Mouse (Mus musculus) lung, adult 2 months (tissue): ENCODE results near the gene Hmgcl. TPM values are rescaled to one million over a fixed set of nuclear protein-coding genes. Genes with fewer than 3 reads are reported as not detected.

Experiments
- DNase-seq: peaks from one replicate; pipeline ENCODE4 v3.0.0; 2022
- H3K4me1 ChIP-seq: fragments of 200-500 bp; 2 replicates; pipeline ENCODE4 v1.6.1; 2011; ENCODE audit warnings: low read length; ENCODE audit not compliant: control insufficient read depth, insufficient read depth
- H3K4me3 ChIP-seq: fragments of 200-500 bp; replicated peaks from 2 replicates; pipeline ENCODE3; 2011; ENCODE audit warnings: low read depth, mild to moderate bottlenecking, control low read depth, low read length; ENCODE audit errors: extremely low read depth
- POLR2A ChIP-seq: fragments of 200-500 bp; IDR thresholded peaks from 2 replicates; pipeline ENCODE4 v1.6.1; 2011; ENCODE audit warnings: low read depth, mild to moderate bottlenecking, control low read depth, low read length, borderline replicate concordance; ENCODE audit errors: extremely low read depth
- WGBS: fragments of 180-500 bp; shearing (Covaris S2); methylation state at CpG from one replicate; pipeline ENCODE4 v1.1.7; 2018; 5-methylcytosine and 5-hydroxymethylcytosine counted together
- polyA plus RNA-seq: library from polyadenylated mRNA; depleted of rRNA; stranded (reverse); fragments of >200 nt; gene quantifications from 2 replicates; pipeline ENCODE4 v1.2.3, GENCODE M21; 2012; rRNA removed

Hmgcl gene
- polyA plus RNA-seq, 1 experiment = 49.6 TPM

DNA sequence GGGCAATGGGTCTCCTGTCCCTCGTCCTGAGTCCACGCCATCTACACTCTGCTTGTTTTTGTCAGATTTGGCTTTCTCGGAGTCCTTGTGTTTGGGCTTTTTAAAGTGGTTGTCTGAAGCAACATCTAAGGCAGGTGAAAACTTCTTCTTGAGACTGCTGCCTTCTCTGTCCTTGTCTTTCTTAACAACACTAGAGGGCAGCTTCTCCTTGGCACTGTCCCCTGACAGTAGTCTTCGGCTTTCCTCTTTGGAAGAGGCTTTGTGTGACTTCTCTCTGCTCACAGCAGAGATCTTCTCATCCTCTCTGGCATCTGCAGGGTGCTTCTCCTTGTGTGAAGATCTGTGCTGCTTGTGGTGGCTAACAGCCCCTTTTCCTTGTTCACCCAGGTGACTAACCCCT, 64.3 kb downstream of the Hmgcl start:
- 90% methylated on average over 4 of the region's 4 CpGs for WGBS
- Histone ChIP-seq H3K4me3 (no peak overlapping the region), H3K4me1 (no peaks in the 10 kb centered on the region)
- DNase-seq = no peak
- no peak for TF ChIP-seq POLR2A

Other genes starting within 250 kb of the Hmgcl start
- gene Il22ra1, start 218.3 kb upstream of the Hmgcl start, polyA plus RNA-seq = 2.0 and 3.0 TPM in 2 replicates
- gene Myom3, start 186.7 kb upstream of the Hmgcl start, polyA plus RNA-seq = 0.44 and 3.1 TPM in 2 replicates
- gene Srsf10, start 90.7 kb upstream of the Hmgcl start, polyA plus RNA-seq = 72.6 and 84.9 TPM in 2 replicates
- gene Pnrc2, start 72.6 kb upstream of the Hmgcl start, polyA plus RNA-seq = 13.6 and 21.0 TPM in 2 replicates
- gene Cnr2, start 51.1 kb upstream of the Hmgcl start, polyA plus RNA-seq = 7.3 and 9.1 TPM in 2 replicates
- gene Fuca1, start 25.7 kb upstream of the Hmgcl start, polyA plus RNA-seq = 51.5 and 64.0 TPM in 2 replicates
- 19.5 and 25.0 TPM in 2 replicates for gene Gale, start 17.3 kb downstream of the Hmgcl start, polyA plus RNA-seq
- 123 TPM in 2 replicates for gene Lypla2, start 26.2 kb downstream of the Hmgcl start, polyA plus RNA-seq
- 33.5 and 48.0 TPM in 2 replicates for gene Pithd1, start 40.8 kb downstream of the Hmgcl start, polyA plus RNA-seq
- 8.5 and 11.7 TPM in 2 replicates for gene Eloa, start 75.3 kb downstream of the Hmgcl start, polyA plus RNA-seq
- 181 and 218 TPM in 2 replicates for gene Rpl11, start 107.0 kb downstream of the Hmgcl start, polyA plus RNA-seq
- gene Id3, start 197.0 kb downstream of the Hmgcl start, polyA plus RNA-seq = 390 and 505 TPM in 2 replicates
- 8.9 and 11.2 TPM in 2 replicates for gene E2f2, start 225.9 kb downstream of the Hmgcl start, polyA plus RNA-seq